Mouse (Mus musculus) heart, adult 2 months (tissue): Measurements from ENCODE around the gene Cdkl5.

Experiments used
- CTCF ChIP-seq: fragments of 200-600 bp; IDR thresholded peaks from 2 replicates; pipeline ENCODE4 v1.8.1; 2022; ENCODE audit warnings: antibody characterized with exemption, mild to moderate bottlenecking, moderate library complexity
- POLR2A ChIP-seq: fragments of 200-500 bp; IDR thresholded peaks from 2 replicates; pipeline ENCODE4 v1.6.1; 2011; ENCODE audit warnings: mild to moderate bottlenecking, low read depth, low read length, control low read depth; ENCODE audit not compliant: insufficient read depth

GRCm38 (mm10) chrX:160905041-160905678 lies 89.3 kb downstream of the Cdkl5 start:
- TF ChIP-seq CTCF (no peak), POLR2A (no peak)
